9 mouse cellular contexts compared by ENCODE assay signal in genomic region chr4:154163296-154163695, GRCm38 (mm10). TPM values are rescaled to one million over a fixed set of nuclear protein-coding genes. Genes with fewer than 3 reads are reported as not detected.
A peak's percentile ranks its signal among the peaks of the same experiment; 100 is the strongest.
DNase-seq lines count a peak whose midpoint lies in the region; ATAC-seq and TF ChIP-seq lines count a peak whose summit lies in the region.
"Had no signal": no experiment of that assay in that cellular context is flagged by ENCODE, and none has a peak within 500 bp of the region (broad histone marks: within the 10 kb centered on the region; RNA-seq: fewer than 3 reads in every experiment).

No protein-coding gene starts in this region.

- H3K4me3 ChIP-seq in hindbrain, embryonic 11.5 days (ENCODE audit: low read depth, low read length) = no peak overlapping the region
- H3K4me3 ChIP-seq in hindbrain, embryonic 16.5 days (ENCODE audit: low read length) = no peak overlapping the region
- H3K4me3 ChIP-seq in bone marrow macrophage, adult 2 months (ENCODE audit: insufficient read depth, low read length) = no peak overlapping the region
- H3K4me3 ChIP-seq: embryonic facial prominence, embryonic 13.5 days had no signal

- H3K4me2 ChIP-seq in hindbrain, embryonic 11.5 days (replicated peaks; ENCODE audit: low read depth, low read length) = no peak overlapping the region
- no peak overlapping the region for H3K4me2 ChIP-seq in hindbrain, embryonic 16.5 days (ENCODE audit: low read length)
- H3K4me2 ChIP-seq: embryonic facial prominence, embryonic 13.5 days had no signal

- ATAC-seq in hindbrain, embryonic 11.5 days (ENCODE audit: low FRiP score) = no peak
- ATAC-seq in hindbrain, embryonic 16.5 days = no peak
- ATAC-seq in erythroblast, adult 5-6 weeks (replicated peaks; ENCODE audit: low FRiP score, poor library complexity, severe bottlenecking) = 0 out of 2 replicates have a peak, but pooled peaks have one; percentile 17
- ATAC-seq in megakaryocyte progenitor cell, adult 5-6 weeks (replicated peaks; ENCODE audit: poor library complexity) = peak; percentile 24

- H3K9ac ChIP-seq in hindbrain, embryonic 11.5 days (ENCODE audit: low read depth, low read length) = no peak overlapping the region
- no peak overlapping the region for H3K9ac ChIP-seq in hindbrain, embryonic 16.5 days (ENCODE audit: low read depth, low read length)
- H3K9ac ChIP-seq: embryonic facial prominence, embryonic 13.5 days had no signal

- DNase-seq in hindbrain, embryonic 11.5 days (ENCODE audit: low spot score) = peak; percentile 92
- peak; percentile 64 to 73 for DNase-seq in CD8-positive naive resting alpha-beta T cell, adult 2 months (ENCODE audit: low read depth in 2 of 2, low spot score in 2 of 2)
- DNase-seq in layer of hippocampus, postnatal 10 days (ENCODE audit: low spot score in 2 of 2) = peak; percentile 83 to 87
- DNase-seq in thymus, postnatal 0 days (ENCODE audit: low spot score) = peak; percentile 65

- no peaks in the 10 kb centered on the region for H3K36me3 ChIP-seq in hindbrain, embryonic 11.5 days (ENCODE audit: control insufficient read depth, insufficient read depth, low read length)
- peaks cover 4% of the 10 kb centered on the region for H3K36me3 ChIP-seq in hindbrain, embryonic 16.5 days (ENCODE audit: control insufficient read depth, insufficient read depth, low read length)

- no peaks in the 10 kb centered on the region for H3K9me3 ChIP-seq in hindbrain, embryonic 11.5 days (ENCODE audit: control insufficient read depth, low read length)
- H3K9me3 ChIP-seq in hindbrain, embryonic 16.5 days (ENCODE audit: control insufficient read depth, low read length) = no peaks in the 10 kb centered on the region
- H3K9me3 ChIP-seq: embryonic facial prominence, embryonic 13.5 days had no signal

- 0 out of 2 replicates have a peak, but pooled peaks cover 3% of the 10 kb centered on the region for H3K4me1 ChIP-seq in hindbrain, embryonic 11.5 days (replicated peaks; ENCODE audit: control insufficient read depth, insufficient read depth, low read length)
- H3K4me1 ChIP-seq in hindbrain, embryonic 16.5 days (ENCODE audit: control insufficient read depth, insufficient read depth, low read depth, low read length) = peaks cover 19% of the 10 kb centered on the region
- peaks cover 5% of the 10 kb centered on the region; the same call in 1 of the 2 replicates for H3K4me1 ChIP-seq in bone marrow macrophage, adult 2 months (ENCODE audit: control insufficient read depth, insufficient read depth, low read length)

- H3K27me3 ChIP-seq in hindbrain, embryonic 11.5 days (ENCODE audit: control insufficient read depth, insufficient read depth, low read length) = no peaks in the 10 kb centered on the region
- H3K27me3 ChIP-seq in hindbrain, embryonic 16.5 days (replicated peaks; ENCODE audit: control insufficient read depth, insufficient read depth, low read length) = no peaks in the 10 kb centered on the region; the same call in 1 of the 2 replicates

- H3K27ac ChIP-seq in hindbrain, embryonic 11.5 days (ENCODE audit: low read depth, low read length) = no peak overlapping the region
- H3K27ac ChIP-seq in hindbrain, embryonic 16.5 days (ENCODE audit: low read depth, low read length) = no peak overlapping the region
- H3K27ac ChIP-seq in bone marrow macrophage, adult 2 months (ENCODE audit: insufficient read depth, low read depth, low read length) = no peak overlapping the region
- H3K27ac ChIP-seq: embryonic facial prominence, embryonic 13.5 days had no signal

- TF ChIP-seq POLR2A in bone marrow macrophage, adult 2 months (IDR thresholded peaks at IDR 0.05; ENCODE audit: borderline replicate concordance, low read depth, low read length) = no peak

- WGBS in hindbrain, embryonic 11.5 days = 20% methylated on average over 7 of the region's 7 CpGs
- WGBS in hindbrain, embryonic 16.5 days = 16% methylated on average over 7 of the region's 7 CpGs

- peak; percentile 61; the same call in 1 of the 2 replicates for TF ChIP-seq CTCF in bone marrow macrophage, adult 2 months (IDR thresholded peaks at IDR 0.05; ENCODE audit: low read depth, low read length)

RNA-seq across cellular contexts. Expression of gene Tprgl, which starts 2.8 kb away (rescaled TPM):
- polyA plus RNA-seq in hindbrain, embryonic 11.5 days (2014; fragmentation: Nextera tagmentation; extraction: Ambion mirVana) = 139 and 141 TPM in 2 replicates
- polyA plus RNA-seq in hindbrain, embryonic 16.5 days (2015; fragmentation: Nextera tagmentation; extraction: Ambion mirVana) = 227 and 242 TPM in 2 replicates
- polyA plus RNA-seq in bone marrow macrophage, adult 2 months (2012; ENCODE audit: insufficient read depth, insufficient read length, missing spikeins) = 117 and 127 TPM in 2 replicates
- 75.2 and 117 TPM in 2 replicates for total RNA-seq in erythroblast, adult 5-6 weeks (2015; ENCODE audit: low replicate concordance)
- total RNA-seq in erythroblast, adult 5-6 weeks (2017; ENCODE audit: low replicate concordance) = 104 and 115 TPM in 2 replicates
- total RNA-seq in layer of hippocampus, postnatal 10 days (2021) = 100 to 1,000 TPM; 135 to 141 TPM
- total RNA-seq in megakaryocyte progenitor cell, adult 5-6 weeks (2015) = 41.9 and 43.8 TPM in 2 replicates
- total RNA-seq in megakaryocyte progenitor cell, adult 5-6 weeks (2017) = 22.9 and 32.9 TPM in 2 replicates
- 171 and 177 TPM in 2 replicates for polyA plus RNA-seq in thymus, postnatal 0 days (2015; fragmentation: Nextera tagmentation; extraction: Ambion mirVana)

RNA-seq across cellular contexts. Expression of gene Megf6, which starts 7.2 kb away (rescaled TPM):
- polyA plus RNA-seq in hindbrain, embryonic 11.5 days (2014; fragmentation: Nextera tagmentation; extraction: Ambion mirVana) = 14.9 and 18.2 TPM in 2 replicates
- polyA plus RNA-seq in hindbrain, embryonic 16.5 days (2015; fragmentation: Nextera tagmentation; extraction: Ambion mirVana) = 10.3 and 11.0 TPM in 2 replicates
- polyA plus RNA-seq in bone marrow macrophage, adult 2 months (2012; ENCODE audit: insufficient read depth, insufficient read length, missing spikeins) = not detected in 2 replicates
- 1.0 TPM in 1 of 2 replicates, not detected in the other for total RNA-seq in erythroblast, adult 5-6 weeks (2015; ENCODE audit: low replicate concordance)
- not detected in 2 replicates for total RNA-seq in erythroblast, adult 5-6 weeks (2017; ENCODE audit: low replicate concordance)
- total RNA-seq in layer of hippocampus, postnatal 10 days (2021) = 10 to 100 TPM; 11.4 to 11.6 TPM
- not detected in 2 replicates for total RNA-seq in megakaryocyte progenitor cell, adult 5-6 weeks (2015)
- 0.12 and 0.17 TPM in 2 replicates for total RNA-seq in megakaryocyte progenitor cell, adult 5-6 weeks (2017)
- polyA plus RNA-seq in thymus, postnatal 0 days (2015; fragmentation: Nextera tagmentation; extraction: Ambion mirVana) = 14.8 and 17.0 TPM in 2 replicates

RNA-seq across cellular contexts. Expression of gene Wrap73, which starts 21.1 kb away (rescaled TPM):
- polyA plus RNA-seq in hindbrain, embryonic 11.5 days (2014; fragmentation: Nextera tagmentation; extraction: Ambion mirVana) = 43.8 and 45.9 TPM in 2 replicates
- polyA plus RNA-seq in hindbrain, embryonic 16.5 days (2015; fragmentation: Nextera tagmentation; extraction: Ambion mirVana) = 45.2 and 45.4 TPM in 2 replicates
- polyA plus RNA-seq in bone marrow macrophage, adult 2 months (2012; ENCODE audit: insufficient read depth, insufficient read length, missing spikeins) = 10.0 and 12.7 TPM in 2 replicates
- total RNA-seq in erythroblast, adult 5-6 weeks (2015; ENCODE audit: low replicate concordance) = 1.5 and 2.3 TPM in 2 replicates
- 2.6 and 4.5 TPM in 2 replicates for total RNA-seq in erythroblast, adult 5-6 weeks (2017; ENCODE audit: low replicate concordance)
- 10 to 100 TPM; 27.3 to 33.0 TPM for total RNA-seq in layer of hippocampus, postnatal 10 days (2021)
- 9.9 and 11.9 TPM in 2 replicates for total RNA-seq in megakaryocyte progenitor cell, adult 5-6 weeks (2015)
- 9.1 and 13.0 TPM in 2 replicates for total RNA-seq in megakaryocyte progenitor cell, adult 5-6 weeks (2017)
- polyA plus RNA-seq in thymus, postnatal 0 days (2015; fragmentation: Nextera tagmentation; extraction: Ambion mirVana) = 37.0 and 38.8 TPM in 2 replicates

RNA-seq across cellular contexts. Expression of gene Trp73, which starts 23.3 kb away (rescaled TPM):
- polyA plus RNA-seq in hindbrain, embryonic 11.5 days (2014; fragmentation: Nextera tagmentation; extraction: Ambion mirVana) = 1.6 and 2.2 TPM in 2 replicates
- 0.84 and 1.3 TPM in 2 replicates for polyA plus RNA-seq in hindbrain, embryonic 16.5 days (2015; fragmentation: Nextera tagmentation; extraction: Ambion mirVana)
- polyA plus RNA-seq in bone marrow macrophage, adult 2 months (2012; ENCODE audit: insufficient read depth, insufficient read length, missing spikeins) = not detected in 2 replicates
- total RNA-seq in erythroblast, adult 5-6 weeks (2015; ENCODE audit: low replicate concordance) = not detected in 2 replicates
- not detected in 2 replicates for total RNA-seq in erythroblast, adult 5-6 weeks (2017; ENCODE audit: low replicate concordance)
- 1 to 10 TPM; 4.7 to 5.2 TPM for total RNA-seq in layer of hippocampus, postnatal 10 days (2021)
- total RNA-seq in megakaryocyte progenitor cell, adult 5-6 weeks (2015) = not detected in 2 replicates
- total RNA-seq in megakaryocyte progenitor cell, adult 5-6 weeks (2017) = not detected in 2 replicates
- 0.55 and 0.76 TPM in 2 replicates for polyA plus RNA-seq in thymus, postnatal 0 days (2015; fragmentation: Nextera tagmentation; extraction: Ambion mirVana)

Comparison
In these comparisons a context has a peak if more than half of its experiments do, and no peak if none do; other contexts are left out.
1. ATAC-seq: peak in erythroblast, adult 5-6 weeks (single experiment) and megakaryocyte progenitor cell, adult 5-6 weeks (single experiment); none in hindbrain, embryonic 11.5 days (single experiment) and hindbrain, embryonic 16.5 days (single experiment).
2. RNA of gene Megf6, which starts 7.2 kb away (polyA plus RNA-seq): 14.9 to 18.2 TPM in hindbrain, embryonic 11.5 days, 14.8 to 17.0 TPM in thymus, postnatal 0 days and 10.3 to 11.0 TPM in hindbrain, embryonic 16.5 days; not detected in bone marrow macrophage, adult 2 months; every median in the first group is over 10 times any median in the second.
3. Peak in every context shown above with its lines, with median percentiles within 50 percentile points of each other: DNase-seq.